Mouse (Mus musculus) right cerebral cortex, postnatal 36 days (tissue): Measurements from ENCODE around the gene Hnrnpa3.
"Not testable (repeated sequence)": the region's sequence is repeated elsewhere in the genome, so short reads cannot be mapped to it uniquely, and the experiment has no call there.

Experiments
- DNase-seq, 2 experiments: peaks; one replicate each; pipeline ENCODE4 v3.0.0; 2022; ENCODE audit warnings: low spot score in 2 of 2, mixed read lengths in 1 of 2

Hnrnpa3 gene

GRCm38 (mm10) chr2:75658727-75659628 is at the start of gene Hnrnpa3:
Gene Hnrnpa3 (plus strand): TSS chr2:75659261.
- DNase-seq, result peak; percentile 99

DNA sequence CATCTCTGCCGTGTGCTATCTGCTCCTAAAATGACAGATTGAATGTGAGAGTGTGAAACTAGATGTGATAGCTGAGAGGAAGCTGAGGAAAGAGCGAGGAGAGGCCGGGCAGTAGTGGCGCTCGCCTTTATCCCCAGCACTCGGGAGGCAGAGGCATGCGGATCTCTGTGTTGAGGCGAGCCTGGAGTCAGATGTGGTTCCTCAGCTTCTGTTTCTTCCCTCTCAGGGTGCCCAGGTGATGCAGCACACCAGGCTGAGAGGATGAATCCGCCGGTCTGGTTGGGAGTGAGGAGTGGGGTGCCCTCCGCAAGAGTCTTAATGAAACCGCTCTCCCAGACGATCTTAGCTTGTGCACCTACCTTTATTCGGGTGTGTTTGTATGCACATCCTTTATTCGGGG is 49.1 kb upstream of the Hnrnpa3 start:
- DNase-seq, result no peak

DNA sequence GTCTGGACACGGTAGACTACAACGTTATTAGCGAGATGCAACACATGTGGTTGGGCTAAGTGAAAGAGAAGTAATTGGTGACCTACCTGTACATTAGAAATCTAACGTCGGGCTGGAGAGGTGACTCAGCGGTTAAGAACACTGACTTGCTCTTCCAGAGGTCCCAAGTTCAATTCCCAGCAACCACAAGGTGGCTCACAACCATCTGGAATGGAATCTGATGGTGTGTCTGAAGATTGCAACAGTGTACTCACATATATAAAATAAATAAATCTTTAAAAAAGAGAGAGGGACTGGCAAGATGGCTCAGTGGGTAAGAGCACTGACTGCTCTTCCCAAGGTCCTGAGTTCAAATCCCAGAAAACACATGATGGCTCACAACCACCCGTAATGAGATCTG is 48.5 kb upstream of the Hnrnpa3 start:
- not testable (repeated sequence) for DNase-seq

GRCm38 (mm10) chr2:75611041-75611805 is 47.8 kb upstream of the Hnrnpa3 start:
- no peak for DNase-seq

DNA sequence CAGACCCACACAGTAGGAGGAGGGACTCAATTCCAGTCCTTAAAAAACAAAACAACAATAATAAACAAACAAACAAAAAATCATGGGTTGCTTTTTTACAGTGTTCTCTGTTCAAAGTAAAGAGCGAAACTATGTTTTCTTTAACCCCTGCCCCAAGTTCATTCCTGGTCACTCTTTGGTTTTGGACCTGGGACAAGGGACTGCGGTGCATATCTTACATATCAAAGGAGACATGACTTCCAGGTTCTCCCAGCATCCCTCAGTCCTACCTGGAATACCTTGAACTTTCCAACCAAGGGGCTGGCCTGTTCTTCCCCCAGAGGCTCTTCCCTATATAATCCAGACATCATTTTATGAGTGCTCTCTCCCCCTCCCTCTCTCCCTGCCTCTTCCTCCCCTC is 47.1 kb upstream of the Hnrnpa3 start:
- DNase-seq, result no peak

GRCm38 (mm10) chr2:75612981-75613567 is 46.0 kb upstream of the Hnrnpa3 start:
- no peak for DNase-seq

- no peak for DNase-seq
Observed at GRCm38 (mm10) chr2:75614577-75614976, 44.5 kb upstream of the Hnrnpa3 start.

DNA sequence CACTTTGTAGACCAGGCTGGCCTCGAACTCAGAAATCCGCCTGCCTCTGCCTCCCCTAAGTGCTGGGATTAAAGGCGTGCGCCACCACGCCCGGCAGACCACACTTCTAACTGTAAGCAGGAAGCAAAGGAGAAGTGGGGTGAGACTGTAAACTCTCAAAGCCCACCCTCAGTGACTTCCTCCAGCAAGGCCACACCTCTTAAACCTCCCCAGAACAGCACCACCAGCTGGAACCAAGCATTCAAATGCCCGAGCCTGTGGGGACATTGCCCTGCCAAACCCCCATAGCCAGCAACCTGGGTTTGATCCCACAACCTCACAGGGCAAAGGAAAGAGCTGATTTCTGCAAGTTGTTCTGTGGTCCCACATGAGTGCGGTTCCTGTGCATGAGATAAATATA is 42.1 kb upstream of the Hnrnpa3 start:
- DNase-seq, result no peak

DNA sequence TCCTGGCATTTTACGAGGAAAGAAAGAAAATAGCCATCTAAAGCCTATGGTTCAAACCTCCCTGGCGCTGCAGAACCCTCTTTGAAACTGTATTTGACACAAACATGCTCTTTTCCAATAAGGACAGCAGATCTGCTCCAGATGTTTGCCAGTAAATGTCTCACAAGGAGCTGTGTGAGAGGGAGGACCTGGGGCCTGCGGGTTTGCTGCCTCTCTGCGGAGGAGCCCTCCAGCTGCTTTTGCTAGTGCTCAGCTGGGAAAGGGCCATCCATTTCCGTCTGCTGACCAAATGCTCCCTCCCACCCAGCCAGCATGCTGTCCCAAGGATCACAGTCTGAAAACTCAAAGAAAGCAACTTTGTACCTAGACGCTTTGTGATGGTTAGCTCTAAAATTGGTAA is 40.3 kb upstream of the Hnrnpa3 start:
- no peak for DNase-seq

DNA sequence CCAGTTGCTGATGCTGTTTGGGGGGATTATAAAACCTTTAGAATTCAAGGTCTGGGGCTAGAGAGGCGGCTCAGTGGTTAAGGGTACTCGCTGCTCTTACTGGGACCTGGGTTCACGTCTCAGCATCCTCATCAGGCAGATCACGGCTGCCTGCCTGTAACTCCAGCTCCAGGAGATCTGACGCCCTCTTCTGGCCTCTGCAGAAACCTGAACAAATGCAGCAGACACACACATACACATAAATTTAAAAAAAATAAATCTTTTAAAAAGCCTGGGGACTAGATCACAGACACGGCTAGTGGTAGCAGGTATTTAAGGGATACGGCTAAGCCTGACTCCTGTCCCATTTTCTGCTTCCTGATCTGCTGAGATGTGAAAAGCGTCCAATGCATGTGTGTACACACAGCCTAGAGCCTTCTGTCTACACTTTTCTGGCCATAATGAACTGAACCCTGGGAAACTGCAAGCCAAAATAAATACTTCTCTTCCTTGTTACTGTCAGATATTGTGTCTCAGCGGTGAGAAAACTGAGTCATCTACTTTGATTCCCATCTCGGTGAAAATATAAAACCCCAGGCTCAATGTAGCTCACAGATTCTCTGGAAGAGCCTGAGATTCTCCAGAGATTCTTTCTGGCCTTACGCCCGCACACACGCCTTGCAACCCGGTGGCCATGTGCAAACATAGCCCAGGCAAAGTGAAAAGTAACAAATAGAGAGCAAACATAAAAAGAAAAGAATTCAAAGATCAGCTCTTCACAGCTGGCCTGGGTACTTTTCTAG is 37.0 kb upstream of the Hnrnpa3 start:
- no peak for DNase-seq

- no peak for DNase-seq
Observed at GRCm38 (mm10) chr2:75625086-75625485, 34.0 kb upstream of the Hnrnpa3 start.

DNA sequence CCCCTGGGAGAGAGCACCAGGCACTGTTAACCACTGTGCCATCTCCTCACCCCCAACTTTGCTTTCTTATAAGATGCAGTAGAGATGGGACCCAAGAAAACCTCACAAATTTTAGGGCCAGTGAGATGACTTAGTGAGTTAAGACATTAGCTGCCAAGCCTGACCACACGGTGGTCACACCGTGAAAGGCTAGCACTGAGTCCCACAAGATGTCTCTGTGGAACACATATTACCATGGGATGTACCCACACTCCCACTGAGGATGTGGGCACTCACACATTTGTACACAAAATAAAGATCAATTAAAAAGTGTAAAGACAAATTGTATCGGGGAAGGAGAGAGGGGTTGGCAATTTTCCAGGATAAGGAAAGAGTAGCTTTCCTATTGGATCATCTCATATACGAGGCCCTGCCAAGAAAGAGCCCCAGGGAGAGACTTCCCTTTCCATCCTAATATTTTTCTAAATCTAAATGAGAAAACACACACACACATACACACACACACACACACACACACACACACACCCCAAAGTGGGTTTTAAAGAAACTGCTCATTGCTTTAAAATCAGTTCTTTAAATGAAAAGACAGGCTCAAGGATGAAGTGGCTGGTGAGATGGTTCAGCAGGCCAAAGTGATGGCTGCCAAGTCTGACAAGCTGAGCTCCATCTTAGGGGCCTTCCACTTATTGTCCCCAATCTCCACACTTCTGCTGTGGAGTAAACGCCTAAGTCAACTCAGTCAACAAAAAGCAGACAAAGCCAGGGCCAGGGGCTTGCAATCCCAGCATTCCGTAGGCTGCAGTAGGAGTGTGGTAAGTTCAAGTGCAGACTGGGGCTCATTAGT is 32.2 kb upstream of the Hnrnpa3 start:
- DNase-seq, result no peak

DNA sequence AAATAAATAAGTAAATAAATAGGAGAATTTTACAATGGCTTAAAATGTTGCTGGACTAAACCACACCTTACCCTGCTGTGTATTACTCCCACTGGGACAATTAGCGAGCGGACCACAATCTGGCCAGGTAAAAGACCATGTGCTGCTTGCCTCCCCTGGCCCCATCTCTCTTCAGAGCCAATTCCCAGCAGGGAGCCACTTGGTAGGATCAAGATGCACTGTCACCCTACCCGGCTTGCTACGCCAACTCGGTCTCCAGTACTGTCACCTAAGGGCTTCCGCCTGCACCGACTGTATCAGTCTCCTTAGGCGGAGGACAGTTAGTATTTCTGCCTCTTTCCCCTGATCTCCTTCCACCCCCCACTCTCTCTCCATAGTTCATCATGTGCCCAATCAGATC is 30.6 kb upstream of the Hnrnpa3 start:
- no peak for DNase-seq

DNA sequence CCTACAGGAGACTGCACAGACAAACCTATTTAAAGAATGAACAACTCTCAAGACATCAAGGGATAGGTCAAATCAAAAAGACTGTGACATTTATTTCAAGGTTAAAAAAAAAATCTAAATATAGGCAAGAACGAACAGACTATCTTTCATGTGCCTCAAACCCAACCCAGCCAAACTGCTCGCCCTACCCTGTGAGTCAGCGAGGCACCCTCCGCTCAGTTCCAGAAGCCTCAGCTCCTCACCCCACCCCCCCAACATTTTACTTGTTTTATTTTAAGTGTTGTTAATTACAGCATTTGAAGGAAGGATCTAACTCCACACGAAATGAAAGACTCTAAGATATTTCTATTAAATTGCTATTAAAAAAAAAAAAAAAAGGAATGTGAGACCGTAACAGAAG is 27.6 kb upstream of the Hnrnpa3 start:
- no peak for DNase-seq

DNA sequence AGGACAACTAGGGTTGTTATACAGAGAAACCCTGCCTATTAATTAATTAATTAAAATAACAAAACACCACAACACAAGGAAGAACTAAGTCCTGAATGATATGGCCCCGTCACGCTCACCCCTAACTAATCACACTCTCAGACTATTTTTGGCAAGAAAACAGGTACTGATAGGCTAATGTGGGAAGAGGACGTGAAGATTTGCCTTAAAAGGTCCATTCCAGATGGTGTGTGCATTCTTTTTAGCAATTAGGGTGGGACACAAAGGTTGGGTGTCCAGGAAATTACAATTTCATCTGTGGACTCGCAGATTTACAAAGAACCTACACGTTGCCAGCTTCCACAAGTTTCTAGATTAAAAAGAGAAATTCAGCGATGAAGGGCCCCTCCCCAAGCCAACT is 27.0 kb upstream of the Hnrnpa3 start:
- DNase-seq, result no peak

- no peak for DNase-seq
Observed at GRCm38 (mm10) chr2:75632721-75633181, 26.3 kb upstream of the Hnrnpa3 start.

DNA sequence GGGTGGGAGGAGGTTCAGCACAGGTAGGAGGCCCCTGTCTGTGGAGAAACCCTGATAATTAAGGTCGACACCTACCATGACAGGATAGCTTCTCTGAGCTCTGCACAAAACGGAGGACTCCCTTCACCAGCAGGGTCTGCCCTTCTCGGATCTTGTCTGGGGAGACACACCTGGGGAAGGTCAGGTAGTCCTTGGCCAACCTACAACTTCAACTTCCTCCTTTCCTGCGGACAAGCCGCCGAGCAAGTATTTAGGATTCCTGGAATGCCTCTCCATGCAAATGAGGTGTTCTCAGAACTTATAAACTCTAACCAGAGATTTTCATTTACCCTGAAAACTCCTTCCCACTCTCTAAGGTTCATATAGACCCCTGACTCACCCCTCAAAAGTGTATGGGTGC is 25.7 kb upstream of the Hnrnpa3 start:
- no peak for DNase-seq

DNA sequence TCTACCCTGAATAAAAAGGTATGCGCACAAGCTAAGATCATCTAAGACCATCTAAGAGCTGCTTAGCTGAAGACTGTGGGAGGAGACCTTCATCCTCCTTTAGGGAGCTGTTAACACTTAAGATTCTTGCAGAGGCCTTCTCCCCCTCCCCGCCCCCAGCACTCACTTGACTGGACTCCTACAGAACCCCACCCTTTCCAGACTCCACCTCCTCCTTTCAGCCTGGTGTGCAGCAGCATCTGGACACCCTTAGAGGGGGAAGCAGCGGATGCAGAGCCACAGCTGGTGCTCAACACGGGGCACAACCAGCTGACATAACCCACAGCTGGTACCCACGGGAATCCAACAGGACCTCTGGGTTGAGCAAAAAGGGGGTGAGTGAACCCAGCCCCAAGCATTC is 25.3 kb upstream of the Hnrnpa3 start:
- DNase-seq, result no peak

DNA sequence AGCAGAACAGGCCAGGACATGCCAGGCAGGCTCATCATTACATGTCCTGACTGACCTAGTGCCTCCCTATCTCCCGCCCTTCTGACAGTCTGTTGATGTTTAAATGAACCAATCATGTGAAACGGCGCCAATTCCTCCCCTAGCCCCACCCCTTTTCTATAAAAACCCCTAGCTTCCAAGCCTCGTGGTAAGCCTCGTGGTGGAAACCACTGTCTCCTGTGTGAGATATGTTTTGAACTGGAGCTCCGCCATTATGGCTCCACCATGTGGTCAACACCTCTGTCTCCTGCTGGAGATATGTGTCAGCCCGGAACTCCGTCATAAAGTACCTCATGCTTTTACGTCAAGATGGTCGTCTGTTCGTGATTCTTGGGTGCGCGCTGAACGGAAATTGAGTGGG is 24.6 kb upstream of the Hnrnpa3 start:
- DNase-seq, result not testable (repeated sequence)

GRCm38 (mm10) chr2:75636261-75637054 is 22.6 kb upstream of the Hnrnpa3 start:
- DNase-seq, result no peak
